Mouse (Mus musculus): ENCODE measurements around the gene Crygb.
"Not testable (repeated sequence)": the region's sequence is repeated elsewhere in the genome, so short reads cannot be mapped to it uniquely, and the experiment has no call there.

The Crygb gene

GRCm38 (mm10) chr1:65067842-65068241 is 14.2 kb downstream of the Crygb start:
- no peak for DNase-seq

DNA sequence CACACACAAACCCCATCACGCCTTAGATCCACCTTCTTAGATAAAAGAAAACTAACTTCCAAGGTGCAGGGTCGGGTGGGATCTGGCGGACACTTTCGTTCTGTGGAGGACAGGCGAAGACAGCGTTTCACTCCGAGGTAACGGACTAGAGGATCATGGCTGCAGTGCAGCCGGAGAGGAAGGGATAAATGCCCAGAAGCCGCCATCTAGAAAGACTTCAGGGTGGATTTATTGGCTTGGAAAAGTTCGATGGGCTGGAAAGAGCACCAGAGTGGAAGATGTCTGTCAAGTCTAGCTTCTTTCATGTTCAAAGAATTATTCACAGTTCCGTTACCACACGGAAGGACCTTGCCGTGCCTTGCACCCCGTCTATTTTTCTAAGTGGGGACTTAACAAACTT is 17.9 kb downstream of the Crygb start:
- DNase-seq, result no peak

- no peak for DNase-seq
These were observed 18.7 kb downstream of the Crygb start, which contains the start of gene Crygd for GRCm38 (mm10) chr1:65063352-65063751. Gene Crygd (minus strand): TSS chr1:65063452.

DNA sequence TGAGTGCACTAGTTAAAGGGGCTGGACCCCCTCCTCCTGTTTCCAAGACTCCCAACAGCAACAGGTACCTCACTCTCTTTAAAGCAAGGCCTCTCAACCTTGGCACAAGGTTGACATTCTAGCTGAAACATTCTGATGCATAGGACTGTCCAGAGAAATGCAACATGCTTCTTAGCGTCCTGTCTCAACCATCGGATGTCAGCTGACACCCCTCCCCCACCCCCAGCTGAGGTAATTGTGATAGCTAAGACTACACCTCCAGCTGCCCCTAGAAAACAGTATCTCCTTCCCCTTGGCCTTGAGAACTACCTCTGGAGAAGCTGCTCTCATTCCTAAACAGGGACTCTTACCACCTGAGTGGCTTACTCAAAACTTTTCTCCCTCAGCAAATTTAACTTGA is 29.9 kb downstream of the Crygb start:
- no peak for DNase-seq

- DNase-seq, result no peak
These were observed 30.4 kb downstream of the Crygb start for GRCm38 (mm10) chr1:65051696-65052095.

GRCm38 (mm10) chr1:65050952-65051351 is 31.1 kb downstream of the Crygb start, which contains the start of gene Cryge:
Gene Cryge (minus strand): TSS chr1:65051149.
- not testable (repeated sequence) for DNase-seq

GRCm38 (mm10) chr1:65048781-65049180 is 33.3 kb downstream of the Crygb start:
- peak; percentile 10 to 23 for DNase-seq

- peak; percentile 4 to 8 for DNase-seq
These were observed 35.5 kb downstream of the Crygb start for GRCm38 (mm10) chr1:65046401-65047109.

DNA sequence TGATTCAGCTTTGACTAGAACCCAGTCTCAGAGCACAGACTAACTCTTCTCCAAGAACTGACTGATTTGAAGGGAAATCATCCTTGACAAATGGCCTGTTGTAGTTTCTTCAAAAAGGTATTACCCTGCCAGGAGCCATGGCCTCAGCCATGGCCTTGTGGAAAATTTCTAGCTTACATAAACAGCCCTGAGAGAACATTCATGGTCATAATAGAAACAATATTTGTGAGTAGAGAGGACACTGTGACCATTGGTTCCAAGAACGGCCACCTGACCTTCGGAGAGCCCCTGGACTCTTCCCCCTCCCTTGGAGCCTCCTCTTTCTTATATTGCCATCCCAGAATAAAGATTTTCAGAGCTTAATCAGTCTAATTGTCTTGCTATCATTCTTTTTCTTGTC is 38.7 kb downstream of the Crygb start:
- DNase-seq, result no peak

GRCm38 (mm10) chr1:65041837-65042236 is 40.3 kb downstream of the Crygb start:
- DNase-seq, result no peak

GRCm38 (mm10) chr1:65040806-65041205 is 41.3 kb downstream of the Crygb start:
- no peak for DNase-seq

DNA sequence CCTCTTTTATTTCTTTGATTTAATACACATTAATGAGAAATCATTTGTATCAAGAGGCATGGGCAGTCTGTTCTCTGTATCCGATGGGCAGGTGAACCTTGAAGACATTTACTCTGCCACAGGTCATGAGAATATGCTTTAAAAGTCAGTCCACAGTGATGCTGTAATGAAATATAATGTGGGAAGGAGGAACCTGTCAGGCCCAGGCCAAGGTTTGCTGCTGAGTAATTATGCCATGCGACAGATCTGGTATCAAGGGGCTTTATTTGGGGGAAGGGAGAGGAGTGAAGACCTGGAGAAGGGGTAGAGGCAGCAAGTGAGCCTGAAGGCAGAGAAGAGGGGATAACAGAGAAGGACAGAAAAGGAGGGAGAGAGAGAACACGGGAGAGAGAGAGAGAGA is 42.4 kb downstream of the Crygb start:
- no peak for DNase-seq

GRCm38 (mm10) chr1:65037542-65037941 is 44.5 kb downstream of the Crygb start:
- DNase-seq, result no peak

GRCm38 (mm10) chr1:65035513-65035912 is 46.6 kb downstream of the Crygb start:
- DNase-seq, result no peak

GRCm38 (mm10) chr1:65032641-65033040 is 49.4 kb downstream of the Crygb start, which contains the start of gene Akr1cl:
Gene Akr1cl (minus strand): TSS chr1:65032759.
- DNase-seq, result no peak
